Mouse (Mus musculus) right cerebral cortex, postnatal 25 days (tissue): ENCODE data around the gene Hoxc6.

Source experiments
- DNase-seq: peaks from one replicate; pipeline ENCODE4 v3.0.0; 2022

The Hoxc6 gene

GRCm38 (mm10) chr15:102997939-102998355, at the start of gene Hoxc6:
Hoxc6 (plus strand) TSS chr15:102998257.
- no peak for DNase-seq

GRCm38 (mm10) chr15:102948842-102949241, 49.2 kb upstream of the Hoxc6 start:
- no peak for DNase-seq

- DNase-seq, result no peak
These were observed 48.4 kb upstream of the Hoxc6 start for GRCm38 (mm10) chr15:102949696-102950095.

- no peak for DNase-seq
These were observed 47.2 kb upstream of the Hoxc6 start for GRCm38 (mm10) chr15:102950877-102951276.

- DNase-seq, result no peak
These were observed 44.5 kb upstream of the Hoxc6 start for GRCm38 (mm10) chr15:102953561-102953960.

- no peak for DNase-seq
These were observed 43.7 kb upstream of the Hoxc6 start, which contains the start of gene Hoxc11 for GRCm38 (mm10) chr15:102954192-102955006. Hoxc11 (plus strand) TSS chr15:102954427.

- DNase-seq, result no peak
These were observed 43.1 kb upstream of the Hoxc6 start for GRCm38 (mm10) chr15:102955007-102955382.

- no peak for DNase-seq
These were observed 42.0 kb upstream of the Hoxc6 start for GRCm38 (mm10) chr15:102955833-102956640.

- DNase-seq, result no peak
These were observed 41.2 kb upstream of the Hoxc6 start for GRCm38 (mm10) chr15:102956906-102957305.

GRCm38 (mm10) chr15:102959663-102960191, 38.3 kb upstream of the Hoxc6 start:
- no peak for DNase-seq

- no peak for DNase-seq
These were observed 36.3 kb upstream of the Hoxc6 start for GRCm38 (mm10) chr15:102961728-102962127.

GRCm38 (mm10) chr15:102962492-102962891, 35.6 kb upstream of the Hoxc6 start:
- no peak for DNase-seq

- no peak for DNase-seq
These were observed 34.8 kb upstream of the Hoxc6 start for GRCm38 (mm10) chr15:102963259-102963658.

GRCm38 (mm10) chr15:102963671-102964640, 34.1 kb upstream of the Hoxc6 start:
- no peak for DNase-seq

GRCm38 (mm10) chr15:102965003-102965891, 32.8 kb upstream of the Hoxc6 start:
- DNase-seq, result no peak

GRCm38 (mm10) chr15:102965892-102966775, 31.9 kb upstream of the Hoxc6 start:
- no peak for DNase-seq

- DNase-seq, result no peak
These were observed 31.2 kb upstream of the Hoxc6 start, which contains the start of gene Hoxc10 for GRCm38 (mm10) chr15:102966776-102967311. Hoxc10 (plus strand) TSS chr15:102966796.

GRCm38 (mm10) chr15:102967312-102967510, 30.8 kb upstream of the Hoxc6 start, which contains the start of gene Hoxc5:
Hoxc5 (plus strand) TSS chr15:102967443.
- no peak for DNase-seq

GRCm38 (mm10) chr15:102967511-102968397, 30.3 kb upstream of the Hoxc6 start:
- no peak for DNase-seq
